Mouse (Mus musculus) thymus, adult 18-20 months (tissue): ENCODE results near the gene Cnpy2.
"Not testable (repeated sequence)": the region's sequence is repeated elsewhere in the genome, so short reads cannot be mapped to it uniquely, and the experiment has no call there.

ENCODE experiments used
- DNase-seq, 2 experiments: peaks; one replicate each; pipeline ENCODE4 v3.0.0; 2022; ENCODE audit warnings: mixed read lengths in 2 of 2

Cnpy2 gene

DNA sequence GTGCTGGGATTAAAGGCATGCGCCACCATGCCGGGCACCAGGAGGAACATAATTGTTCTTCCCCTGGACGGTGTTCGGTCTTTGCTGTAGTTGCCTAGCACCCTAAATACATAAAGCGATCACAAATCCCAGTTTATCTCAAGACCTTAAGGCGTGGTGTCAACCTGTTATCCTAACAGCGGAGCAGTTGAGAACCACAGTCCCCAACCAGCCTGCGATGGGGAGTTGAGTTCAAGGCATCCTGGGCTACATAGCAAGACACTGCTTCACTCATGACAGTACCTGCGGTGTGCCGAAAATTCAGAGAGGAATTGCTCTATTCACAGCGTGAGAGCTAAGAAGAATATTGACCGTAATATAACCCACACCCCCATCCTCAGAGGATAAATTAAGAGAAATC, 618 bp upstream of the Cnpy2 start:
- no peak for DNase-seq

DNA sequence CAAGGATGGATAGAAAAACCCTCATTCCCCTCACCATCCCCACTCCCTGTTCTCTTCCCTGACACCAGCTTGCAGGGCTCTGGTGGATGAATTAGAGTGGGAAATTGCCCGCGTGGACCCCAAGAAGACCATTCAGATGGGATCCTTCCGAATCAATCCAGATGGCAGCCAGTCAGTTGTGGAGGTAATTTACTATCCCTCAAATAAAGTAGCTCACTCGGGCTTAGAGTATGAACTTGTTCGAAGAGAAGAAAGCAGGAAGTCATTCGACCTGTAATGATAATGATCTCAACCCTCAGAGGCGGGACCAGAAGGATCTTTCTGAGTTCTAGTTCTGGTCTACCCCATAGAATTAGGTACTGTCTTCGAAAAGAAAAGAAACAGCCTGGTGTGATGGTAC, 1.3 kb downstream of the Cnpy2 start:
- DNase-seq = no peak

DNA sequence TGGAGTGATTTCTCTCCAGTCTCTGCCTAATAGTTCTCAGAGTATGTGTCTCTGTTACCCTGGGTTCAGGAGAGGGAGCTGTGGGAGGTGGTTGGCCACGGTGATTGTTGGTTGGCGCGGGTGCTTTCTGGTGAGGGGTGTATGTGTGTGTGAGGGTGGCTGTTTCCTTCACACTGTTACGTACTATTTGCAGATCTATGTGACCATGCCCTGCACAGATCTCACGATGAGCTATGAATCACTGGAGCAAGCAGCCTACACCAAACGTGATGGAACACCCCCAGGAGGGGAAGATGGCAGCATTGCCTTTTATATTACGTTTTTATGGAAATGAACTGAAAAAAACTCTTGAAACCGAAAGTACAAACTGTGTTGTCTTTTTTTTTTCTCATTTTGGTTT, 4.6 kb downstream of the Cnpy2 start:
- DNase-seq = no peak

DNA sequence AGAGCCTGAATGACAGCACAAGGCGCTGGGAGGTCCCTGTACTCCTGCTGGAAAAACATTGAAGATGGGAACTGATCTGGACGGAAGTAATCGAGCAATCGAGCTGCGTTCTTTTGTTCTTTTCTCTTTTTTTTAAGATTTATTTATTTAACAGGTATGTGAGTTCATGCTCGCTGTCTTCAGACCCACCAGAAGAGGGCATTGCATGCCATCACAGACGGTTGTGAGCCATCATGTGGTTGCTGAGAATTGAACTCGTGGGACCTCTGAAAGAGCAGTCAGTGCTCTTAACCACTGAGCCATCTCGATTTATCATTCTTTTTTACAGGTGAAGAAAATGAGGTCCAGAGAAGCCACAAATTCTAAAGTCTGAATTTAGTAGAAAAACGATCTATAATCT, 5.4 kb downstream of the Cnpy2 start:
- no peak for DNase-seq

DNA sequence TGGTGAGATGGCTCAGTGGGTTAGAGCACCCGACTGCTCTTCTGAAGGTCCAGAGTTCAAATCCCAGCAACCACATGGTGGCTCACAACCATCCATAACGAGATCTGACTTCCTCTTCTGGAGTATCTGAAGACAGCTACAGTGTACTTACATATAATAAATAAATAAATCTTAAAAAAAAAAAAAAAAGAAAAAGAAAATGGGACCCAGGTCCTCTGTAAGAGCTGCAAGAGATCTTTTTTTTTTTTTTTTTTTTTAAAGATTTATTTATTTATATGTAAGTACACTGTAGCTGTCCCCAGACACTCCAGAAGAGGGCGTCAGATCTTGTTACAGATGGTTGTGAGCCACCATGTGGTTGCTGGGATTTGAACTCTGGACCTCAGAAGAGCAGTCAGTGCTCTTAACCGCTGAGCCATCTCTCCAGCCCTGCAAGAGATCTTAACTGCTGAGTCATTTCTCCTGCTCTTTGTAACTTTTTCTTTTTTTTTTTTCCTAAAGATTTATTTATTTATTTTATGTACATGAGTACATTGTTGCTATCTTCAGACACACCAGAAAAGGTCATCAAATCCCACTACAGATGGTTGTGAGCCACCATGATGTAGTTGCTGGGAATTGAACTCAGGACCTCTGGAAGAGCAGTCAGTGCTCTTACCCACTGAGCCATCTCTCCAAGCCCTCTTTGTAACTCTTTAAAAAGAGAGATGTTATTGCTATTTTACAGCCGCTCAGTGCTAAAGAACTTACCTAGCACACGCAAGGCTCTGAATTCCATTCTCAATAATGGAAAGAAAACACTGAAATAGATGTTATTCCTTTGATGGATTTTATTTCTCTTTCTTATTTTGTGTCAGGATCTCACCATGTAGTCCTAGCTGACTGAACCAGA, 10.3 kb downstream of the Cnpy2 start:
- DNase-seq = not testable (repeated sequence)

DNA sequence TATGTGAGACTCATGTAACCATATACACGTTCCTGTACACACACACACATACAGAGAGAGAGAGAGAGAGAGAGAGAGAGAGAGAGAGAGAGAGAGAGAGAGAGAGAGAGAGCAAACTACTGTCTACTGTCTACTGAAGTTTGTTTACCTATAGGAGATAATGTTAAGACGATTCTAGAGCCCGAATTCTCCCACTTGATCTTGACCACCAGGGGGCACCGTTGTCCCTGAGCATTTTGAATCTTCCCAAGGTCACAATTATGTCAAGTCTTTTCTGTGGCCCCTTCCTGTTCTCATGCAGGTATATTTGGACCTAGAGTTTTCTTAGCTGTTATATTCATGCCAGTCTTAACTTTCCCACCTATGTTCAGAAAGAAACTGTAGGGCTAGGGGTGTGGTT, 13.3 kb downstream of the Cnpy2 start:
- DNase-seq = peak; percentile 47 to 62

DNA sequence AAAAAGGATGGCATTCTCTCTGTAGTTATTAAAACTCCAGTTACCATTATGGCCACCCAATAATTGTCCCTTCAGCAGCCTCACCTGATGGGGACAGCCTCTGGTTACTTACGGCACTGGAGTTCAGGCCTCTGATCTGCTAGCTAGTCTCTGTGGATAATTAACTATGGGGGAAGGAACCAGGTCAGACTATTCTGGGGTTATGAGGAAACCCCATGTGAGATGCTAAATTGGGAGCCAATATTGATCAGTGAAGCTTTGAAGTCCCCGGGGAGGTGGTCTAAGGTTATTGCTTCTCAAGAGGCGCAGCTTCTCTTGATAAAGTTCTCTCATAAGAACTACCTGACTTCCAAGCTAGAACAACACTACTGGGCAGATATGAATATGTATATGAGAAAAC, 13.9 kb downstream of the Cnpy2 start:
- no peak for DNase-seq

DNA sequence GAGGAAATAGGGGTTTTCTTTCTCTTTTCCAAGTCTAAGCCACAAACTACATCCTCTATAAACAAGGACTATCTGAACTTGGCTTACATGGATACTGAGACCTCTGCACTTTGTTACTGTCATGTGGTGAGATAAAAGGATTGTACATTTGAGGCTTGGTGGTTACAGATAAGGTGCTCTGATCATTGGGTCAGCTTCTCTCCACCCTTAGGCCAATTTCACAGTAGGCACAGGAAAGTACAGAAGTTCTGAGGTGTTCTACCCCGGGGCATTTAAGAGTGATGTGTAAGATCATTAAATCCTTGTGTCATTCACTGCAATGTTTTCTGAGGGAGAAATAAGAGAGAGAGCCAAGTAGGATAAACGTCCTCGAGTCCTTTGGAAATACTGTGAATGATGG, 14.3 kb downstream of the Cnpy2 start:
- no peak for DNase-seq

DNA sequence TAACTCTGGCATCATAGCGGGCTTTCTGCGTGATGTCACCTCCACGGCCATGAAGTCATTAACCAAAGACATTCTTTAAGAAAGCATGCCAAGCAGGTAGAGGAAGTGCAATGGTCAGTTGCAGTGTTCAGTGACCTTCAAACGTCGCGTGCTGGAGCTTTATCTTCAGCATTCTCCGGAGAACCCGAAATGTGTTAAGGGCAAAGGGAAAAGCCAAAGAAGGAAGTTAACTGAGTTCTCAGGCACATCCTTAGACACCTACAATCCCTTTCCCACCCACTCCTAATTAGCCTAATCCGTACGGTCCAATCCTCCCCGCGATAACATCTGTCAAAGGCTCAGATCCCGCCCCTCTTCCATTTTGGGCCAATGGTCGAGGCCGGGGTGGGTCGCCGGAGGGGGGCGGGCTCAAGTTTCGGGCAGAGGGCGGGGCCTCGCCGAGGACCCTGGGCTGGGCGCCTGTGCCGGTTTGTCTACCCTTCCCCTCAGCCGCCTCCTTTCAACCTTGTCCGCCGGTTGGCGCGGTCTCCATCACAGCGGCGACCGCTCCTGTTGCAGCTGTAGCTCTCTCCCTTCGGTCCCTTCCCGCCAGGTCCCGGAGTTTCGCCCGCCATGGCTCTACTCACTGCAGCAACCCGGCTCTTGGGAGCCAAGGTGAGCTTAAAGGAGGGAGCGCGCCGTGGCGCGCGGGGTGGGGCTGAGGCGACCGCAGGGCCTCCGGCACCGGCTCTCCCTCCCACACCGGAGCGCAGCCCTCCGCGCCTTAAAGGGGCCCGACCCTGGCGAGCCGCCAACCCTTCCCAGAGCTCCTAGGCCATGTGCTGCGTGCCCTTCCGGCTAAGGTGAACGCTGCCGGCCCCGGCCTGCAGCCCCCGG, 15.3 kb downstream of the Cnpy2 start, which contains the start of gene Cs:
Gene Cs (plus strand): TSS at position 429 of the 876 bp plus-strand sequence.
- peak; percentile 92 to 95 for DNase-seq

DNA sequence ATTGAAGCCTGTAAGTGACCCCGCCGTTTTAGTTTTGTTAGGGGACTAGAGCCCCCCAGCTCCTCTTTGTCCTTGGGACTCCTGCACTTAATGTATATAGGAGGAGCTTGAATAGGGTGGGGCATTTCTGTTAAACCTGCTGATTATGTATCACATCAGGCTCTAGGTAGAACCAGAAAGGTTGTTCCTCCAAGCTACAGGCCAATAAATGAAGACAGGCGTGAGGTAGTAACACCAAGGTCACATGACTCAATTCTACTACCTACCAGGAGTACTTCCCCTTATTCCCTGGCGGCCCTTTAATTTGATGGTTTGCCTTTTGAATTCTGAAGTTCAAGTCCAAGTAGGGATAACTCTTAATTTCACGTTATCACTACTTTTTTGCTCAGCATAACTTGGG, 16.2 kb downstream of the Cnpy2 start:
- DNase-seq = no peak

DNA sequence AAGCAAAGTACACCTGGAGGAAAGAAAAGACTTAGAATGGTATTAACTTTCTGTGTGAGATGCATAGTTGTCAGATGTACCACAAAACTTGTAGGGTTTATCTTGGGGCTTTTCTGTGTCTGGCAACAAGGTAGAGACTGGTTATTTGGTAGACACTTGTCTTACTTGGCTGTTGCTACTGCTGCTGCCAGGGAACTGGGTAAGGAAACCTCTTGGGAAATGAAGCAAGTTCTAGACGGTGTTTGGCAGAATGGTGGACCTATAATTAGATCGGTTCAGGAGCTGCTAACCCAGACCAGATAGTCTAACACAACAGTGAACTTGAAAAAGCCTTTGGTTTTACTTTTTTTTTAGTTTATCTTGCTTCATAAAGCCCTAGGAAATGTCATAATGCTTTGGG, 16.7 kb downstream of the Cnpy2 start:
- no peak for DNase-seq

DNA sequence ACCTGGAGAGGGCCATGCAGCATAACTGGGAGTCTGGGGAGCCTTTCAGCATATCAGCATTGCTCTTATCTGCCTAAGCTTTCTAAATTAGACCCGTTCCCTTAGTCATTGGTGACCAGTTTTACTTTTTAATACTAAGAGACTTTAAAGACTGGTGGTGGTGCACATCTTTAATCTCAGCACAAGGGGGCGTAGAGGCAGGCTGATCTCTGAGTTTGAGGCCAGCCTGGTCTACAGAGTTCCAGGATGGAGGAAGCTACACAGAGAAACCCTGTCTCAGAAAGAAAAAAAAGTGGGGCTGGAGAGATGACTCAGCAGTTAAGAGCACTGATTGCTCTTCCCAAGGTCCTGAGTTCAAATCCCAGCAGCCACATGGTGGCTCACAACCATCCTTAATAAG, 18.0 kb downstream of the Cnpy2 start:
- no peak for DNase-seq

DNA sequence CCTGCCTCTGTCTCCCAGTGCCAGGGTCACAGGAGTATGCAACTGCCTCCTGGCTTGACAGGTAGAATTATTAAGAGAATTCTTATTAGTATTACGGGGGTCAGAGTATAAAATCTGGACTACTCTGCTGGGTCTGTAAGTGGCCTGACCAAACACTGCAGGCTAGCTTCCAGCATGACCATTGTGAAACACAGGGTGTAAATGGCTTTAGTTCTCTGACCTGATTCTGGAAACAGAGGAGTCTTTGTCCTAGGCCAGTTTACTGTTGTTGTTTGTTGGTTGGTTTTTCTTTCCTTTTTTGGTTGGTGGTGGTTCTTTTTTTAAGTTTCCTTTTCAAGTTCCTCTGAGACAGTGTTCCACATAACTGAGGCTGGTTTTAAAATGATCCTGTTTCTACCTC, 21.2 kb downstream of the Cnpy2 start:
- no peak for DNase-seq

DNA sequence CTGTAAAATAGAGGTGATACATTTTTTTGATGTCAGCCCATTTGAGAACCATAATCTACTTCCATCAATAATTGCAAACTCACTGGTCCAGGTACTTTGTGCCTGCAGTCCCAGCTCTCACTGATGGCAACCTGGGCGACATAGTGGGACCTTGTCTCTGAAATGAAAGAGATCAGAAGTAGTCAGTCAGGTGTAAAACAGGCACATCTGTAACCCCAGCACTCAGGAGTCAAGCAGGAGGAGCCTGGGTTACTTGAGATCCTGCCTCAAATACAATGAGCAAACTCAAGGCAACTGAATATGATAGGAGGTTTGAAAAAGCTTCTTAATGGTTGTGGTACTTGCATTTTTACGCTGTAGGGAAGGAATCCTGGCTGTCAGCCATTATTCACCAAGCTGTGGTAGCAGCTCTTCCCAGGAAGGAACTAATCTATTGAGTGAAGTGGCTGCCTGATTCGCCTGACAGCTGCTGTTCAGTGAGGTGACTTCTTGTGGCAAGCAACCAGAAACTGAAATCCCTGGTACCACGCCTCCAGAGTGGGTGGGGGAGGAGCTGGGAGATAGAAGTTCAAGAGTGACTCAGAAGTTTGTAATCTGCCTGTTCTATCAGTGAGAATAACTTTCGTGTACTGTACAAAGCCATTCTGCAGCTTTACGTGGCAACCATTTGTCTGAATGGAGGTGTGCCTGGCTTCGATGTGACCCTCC, 22.5 kb downstream of the Cnpy2 start:
- DNase-seq = peak; percentile 60 to 79

DNA sequence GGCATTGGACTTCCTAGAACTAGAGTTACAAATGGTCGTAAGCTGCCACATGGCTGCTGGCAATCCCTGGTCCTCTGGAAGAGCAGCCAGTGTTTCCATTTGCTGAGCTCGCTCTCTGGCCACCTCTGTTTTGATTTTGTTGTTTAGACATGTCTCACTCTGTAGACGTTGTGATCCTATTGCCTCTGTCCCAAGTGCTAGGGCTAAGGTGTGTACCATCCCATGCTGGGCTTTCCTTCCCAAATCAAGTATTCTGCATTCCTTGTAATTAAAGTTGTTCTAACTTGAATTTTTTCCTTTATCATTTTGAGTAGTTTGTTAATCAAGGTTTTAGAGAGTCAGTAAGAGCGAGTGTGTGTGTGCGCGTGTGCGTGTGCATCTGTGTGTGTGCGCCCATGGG, 25.3 kb downstream of the Cnpy2 start:
- DNase-seq = no peak

DNA sequence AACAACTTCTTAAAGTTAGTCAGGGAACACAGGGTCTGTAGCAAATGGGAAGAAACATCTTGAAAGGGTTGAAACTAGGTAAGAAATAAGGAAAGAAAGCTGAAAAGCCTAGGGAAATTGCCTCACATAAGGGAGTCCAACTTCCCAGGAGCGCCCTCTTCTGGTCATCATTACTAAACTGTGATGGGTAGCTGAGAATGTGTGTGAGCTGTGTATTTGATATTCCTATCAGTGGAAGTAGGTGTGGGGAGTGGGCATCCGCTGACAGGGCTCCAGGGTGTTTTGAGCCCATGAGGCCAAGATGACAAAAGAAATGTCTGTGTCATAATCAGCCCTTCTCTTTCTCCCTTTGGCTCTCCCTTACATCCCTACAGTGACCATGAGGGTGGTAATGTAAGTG, 36.5 kb downstream of the Cnpy2 start:
- no peak for DNase-seq

DNA sequence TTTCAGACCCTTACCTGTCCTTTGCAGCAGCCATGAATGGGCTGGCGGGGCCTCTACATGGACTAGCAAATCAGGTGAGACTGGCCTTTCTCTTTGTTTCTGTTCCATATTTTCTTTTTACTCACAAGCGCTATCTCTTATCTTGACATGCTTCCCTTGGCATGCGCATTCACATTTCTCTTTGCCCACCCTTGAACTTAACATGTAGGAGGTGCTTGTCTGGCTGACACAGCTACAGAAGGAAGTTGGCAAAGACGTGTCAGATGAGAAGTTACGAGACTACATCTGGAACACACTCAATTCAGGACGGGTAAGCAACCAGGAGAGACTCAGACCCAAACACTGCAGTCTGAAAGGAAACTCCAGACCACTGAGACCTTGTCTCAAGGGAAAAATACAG, 37.0 kb downstream of the Cnpy2 start:
- DNase-seq = no peak

DNA sequence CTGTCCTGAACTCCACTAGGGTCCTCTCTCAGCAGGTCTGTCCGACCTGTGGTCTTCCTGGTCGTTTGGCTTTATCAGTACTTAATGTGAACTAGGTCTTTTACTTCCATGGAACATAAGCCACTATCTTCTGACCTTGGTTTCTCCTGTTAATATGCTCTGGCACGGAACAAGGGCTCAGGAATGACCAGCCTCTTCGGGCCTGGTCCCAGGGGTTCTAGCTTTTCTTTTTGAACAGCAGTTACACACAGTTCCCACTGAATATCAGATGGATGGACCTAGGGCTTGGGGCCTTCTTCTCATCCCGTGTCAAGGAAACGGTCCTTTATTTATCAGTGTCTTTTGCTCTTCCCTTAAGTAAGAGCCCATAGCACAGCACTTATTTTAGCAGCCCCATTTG, 39.6 kb downstream of the Cnpy2 start:
- DNase-seq = no peak

DNA sequence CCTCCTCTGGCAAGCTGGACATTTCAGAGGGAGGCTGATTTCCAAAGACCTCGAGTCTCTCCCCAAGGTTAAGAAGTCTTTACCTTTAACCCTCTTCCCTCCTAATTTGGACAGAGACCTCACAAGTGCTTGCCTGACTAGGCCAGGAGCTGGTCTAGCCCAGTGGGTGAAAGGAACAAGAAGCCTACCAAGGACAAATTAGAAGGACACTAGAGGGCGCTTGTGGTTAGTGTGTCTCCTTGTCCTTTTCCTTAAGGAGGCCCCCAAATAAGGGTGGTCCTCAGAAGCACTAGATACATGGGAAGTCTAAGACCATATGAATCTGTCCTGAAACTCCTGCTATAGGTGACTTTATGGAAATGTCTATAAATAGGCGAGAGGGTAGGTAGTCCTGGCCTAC, 40.3 kb downstream of the Cnpy2 start:
- DNase-seq = no peak

DNA sequence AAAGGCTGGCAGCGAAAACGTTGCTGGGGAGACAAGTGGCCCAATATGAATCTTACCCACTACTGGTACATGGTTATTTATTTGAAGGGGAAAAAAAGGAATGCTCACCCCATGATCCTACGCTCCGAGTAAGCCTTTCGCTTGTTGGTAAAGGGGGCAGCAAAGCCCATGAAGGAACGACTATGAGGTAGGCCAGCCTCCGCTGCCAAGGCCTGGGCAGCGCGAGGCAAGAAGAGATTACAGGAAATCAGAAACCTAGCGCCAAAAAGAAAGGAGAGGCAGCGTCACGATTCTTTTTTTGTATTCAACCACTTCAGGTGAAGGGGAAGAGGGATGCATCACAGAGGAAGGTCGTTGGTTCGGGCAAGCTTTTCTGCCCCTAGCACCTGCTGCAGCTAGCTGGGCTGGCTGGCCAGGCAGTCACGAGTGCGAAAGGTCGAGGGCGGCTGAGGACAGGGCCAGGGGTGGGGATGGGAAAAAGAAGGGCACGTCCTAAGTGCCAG, 45.7 kb downstream of the Cnpy2 start:
- DNase-seq = no peak

DNA sequence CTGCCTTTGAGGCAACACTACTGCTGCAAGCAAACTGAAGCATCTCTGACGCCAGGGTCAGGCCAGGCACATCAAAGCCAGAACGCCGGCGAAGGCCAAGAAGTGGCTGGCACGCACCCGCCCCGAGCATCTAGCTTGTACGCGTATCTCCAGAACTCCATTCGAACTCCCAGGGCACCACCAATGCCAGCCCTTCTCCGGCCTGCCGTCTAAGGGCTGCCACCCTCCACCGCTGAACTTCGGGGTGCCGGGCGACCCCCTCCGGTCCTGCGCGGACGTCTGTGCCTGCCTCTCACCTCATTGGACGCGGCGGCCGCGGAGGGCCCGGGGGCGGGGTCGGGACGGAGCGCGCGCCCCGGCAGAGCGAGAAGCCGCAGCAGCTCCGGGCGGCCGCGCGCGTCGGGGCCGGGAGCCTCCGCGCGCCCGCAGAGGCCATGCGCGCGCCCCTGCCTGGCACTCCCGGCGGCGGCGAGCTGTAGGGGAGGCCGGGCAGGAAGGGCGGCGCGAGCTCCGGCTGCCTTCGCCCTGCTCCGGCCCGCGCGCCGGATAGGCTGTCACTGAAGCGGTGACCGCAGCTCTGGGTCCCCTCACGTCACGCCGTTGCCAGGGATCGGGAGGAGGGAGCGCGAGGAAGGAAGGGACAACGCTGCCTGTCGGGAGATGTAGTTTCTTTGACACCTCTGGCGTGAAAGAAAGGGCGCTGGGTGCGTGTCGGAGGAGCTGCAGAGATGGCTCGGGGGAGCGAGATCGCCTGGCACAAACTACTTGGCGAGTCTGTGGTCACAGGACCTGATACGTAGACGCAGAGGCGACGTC, 46.4 kb downstream of the Cnpy2 start, which contains the start of gene Coq10a:
Gene Coq10a (minus strand): TSS at position 596 of the 816 bp plus-strand sequence.
- DNase-seq = peak; percentile 85 to 90

DNA sequence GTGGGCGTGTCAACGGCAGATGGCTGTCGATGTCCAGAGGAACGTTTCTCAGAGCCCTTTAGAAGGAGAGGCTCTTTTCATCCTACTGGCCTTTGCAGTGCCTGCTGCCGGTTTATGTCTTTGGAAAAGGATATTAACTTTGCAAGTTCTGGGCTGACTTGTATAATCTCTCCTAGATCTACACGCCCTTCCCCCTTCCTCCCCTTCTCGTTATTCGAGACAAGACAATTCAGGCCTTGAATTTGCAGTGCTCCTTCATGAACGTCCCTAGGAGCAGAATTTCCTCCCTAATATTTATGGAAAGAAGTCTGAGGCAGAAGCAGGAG, 46.9 kb downstream of the Cnpy2 start:
- no peak for DNase-seq
